Mouse (Mus musculus): ENCODE data around the gene Zfp790. TPM values are rescaled to one million over a fixed set of nuclear protein-coding genes. Genes with fewer than 3 reads are reported as not detected.

Zfp790 gene
- polyA plus RNA-seq, 1 experiment from 2014 or later, result 18.1 TPM

GRCm38 (mm10) chr7:29792906-29793305, 23.0 kb upstream of the Zfp790 start:
- Histone ChIP-seq H3K9ac (no peak overlapping the region), H3K9me3 (peaks cover 17% of the 10 kb centered on the region), H3K4me2 (no peak overlapping the region), H3K4me3 (no peak overlapping the region), H3K4me1 (no peaks in the 10 kb centered on the region), H3K27me3 (peaks cover 9% of the 10 kb centered on the region), H3K36me3 (peaks cover 73% of the 10 kb centered on the region), H3K27ac (no peak overlapping the region)
- ATAC-seq (ENCODE audit: insufficient number of reproducible peaks, insufficient read depth, low FRiP score, low TSS enrichment, low read depth), result no peak
- 27% methylated on average over 27 of the region's 27 CpGs for WGBS

- Histone ChIP-seq H3K4me1 (no peaks in the 10 kb centered on the region), H3K4me3 (no peak overlapping the region), H3K27me3 (no peaks in the 10 kb centered on the region), H3K9me3 (no peaks in the 10 kb centered on the region), H3K27ac (no peak overlapping the region), H3K9ac (no peak overlapping the region), H3K36me3 (peaks cover 3% of the 10 kb centered on the region; the same call in 1 of the 2 replicates), H3K4me2 (no peak overlapping the region)
- ATAC-seq (ENCODE audit: insufficient number of reproducible peaks, insufficient read depth, low FRiP score, low TSS enrichment, low read depth), result no peak
- 83% methylated on average over 5 of the region's 5 CpGs for WGBS
Observed at GRCm38 (mm10) chr7:29807046-29807445, 8.9 kb upstream of the Zfp790 start.

GRCm38 (mm10) chr7:29812244-29812643, 3.7 kb upstream of the Zfp790 start:
- Histone ChIP-seq H3K4me2 (no peak overlapping the region), H3K27ac (no peak overlapping the region), H3K4me1 (peaks cover 17% of the 10 kb centered on the region), H3K27me3 (no peaks in the 10 kb centered on the region), H3K9ac (no peak overlapping the region), H3K9me3 (no peaks in the 10 kb centered on the region), H3K36me3 (peaks cover 3% of the 10 kb centered on the region; the same call in 1 of the 2 replicates), H3K4me3 (no peak overlapping the region)
- whole genome bisulfite sequencing, result 88% methylated on average over 1 of the region's 1 CpGs
- ATAC-seq (ENCODE audit: insufficient number of reproducible peaks, insufficient read depth, low FRiP score, low TSS enrichment, low read depth), result no peak

- Histone ChIP-seq H3K27me3 (no peaks in the 10 kb centered on the region), H3K9me3 (no peaks in the 10 kb centered on the region), H3K27ac (no peak overlapping the region), H3K9ac (no peak overlapping the region), H3K4me3 (no peak overlapping the region; the same call in 1 of the 2 replicates), H3K36me3 (peaks cover 6% of the 10 kb centered on the region; the same call in 1 of the 2 replicates), H3K4me2 (peak overlapping the region; percentile 83), H3K4me1 (peaks cover 35% of the 10 kb centered on the region)
- ATAC-seq (ENCODE audit: insufficient number of reproducible peaks, insufficient read depth, low FRiP score, low TSS enrichment, low read depth), result no peak
- WGBS, result 94% methylated on average over 2 of the region's 2 CpGs
Observed at GRCm38 (mm10) chr7:29814381-29814780, 1.5 kb upstream of the Zfp790 start.

- Histone ChIP-seq H3K4me1 (peaks cover 37% of the 10 kb centered on the region), H3K9me3 (no peaks in the 10 kb centered on the region), H3K36me3 (peaks cover 6% of the 10 kb centered on the region; the same call in 1 of the 2 replicates), H3K27ac (peak overlapping the region; percentile 48; the same call in 1 of the 2 replicates), H3K4me2 (peak overlapping the region; percentile 83), H3K9ac (peak overlapping the region; percentile 77), H3K4me3 (peak overlapping the region; percentile 67), H3K27me3 (no peaks in the 10 kb centered on the region)
- 0 out of 2 replicates have a peak, but pooled peaks have one; percentile 46 for ATAC-seq (ENCODE audit: insufficient number of reproducible peaks, insufficient read depth, low FRiP score, low TSS enrichment, low read depth)
- 2% methylated on average over 12 of the region's 12 CpGs for WGBS
Observed at GRCm38 (mm10) chr7:29815061-29815784, 691 bp upstream of the Zfp790 start.

GRCm38 (mm10) chr7:29818619-29819254, 2.8 kb downstream of the Zfp790 start:
- H3K27ac ChIP-seq, result no peak overlapping the region
- peaks cover 37% of the 10 kb centered on the region for H3K4me1 ChIP-seq
- ATAC-seq (ENCODE audit: insufficient number of reproducible peaks, insufficient read depth, low FRiP score, low TSS enrichment, low read depth), result no peak; the same call in 1 of the 2 replicates
- H3K36me3 ChIP-seq, result peaks cover 34% of the 10 kb centered on the region
- peak overlapping the region; percentile 78 for H3K9ac ChIP-seq
- H3K9me3 ChIP-seq, result no peaks in the 10 kb centered on the region
- H3K4me3 ChIP-seq, result peak overlapping the region; percentile 65
- no peaks in the 10 kb centered on the region for H3K27me3 ChIP-seq
- peak overlapping the region; percentile 82 for H3K4me2 ChIP-seq
- 3% methylated on average over 12 of the region's 12 CpGs for WGBS

- ATAC-seq (ENCODE audit: insufficient number of reproducible peaks, insufficient read depth, low FRiP score, low TSS enrichment, low read depth), result no peak
- Histone ChIP-seq H3K9ac (no peak overlapping the region), H3K27me3 (no peaks in the 10 kb centered on the region), H3K4me1 (no peaks in the 10 kb centered on the region), H3K4me3 (no peak overlapping the region), H3K9me3 (no peaks in the 10 kb centered on the region), H3K36me3 (peaks cover 87% of the 10 kb centered on the region), H3K4me2 (no peak overlapping the region), H3K27ac (no peak overlapping the region)
- 93% methylated on average over 12 of the region's 12 CpGs for WGBS
Observed at GRCm38 (mm10) chr7:29828001-29828400, 12.1 kb downstream of the Zfp790 start.

GRCm38 (mm10) chr7:29829804-29830203, 13.9 kb downstream of the Zfp790 start:
- 94% methylated on average over 12 of the region's 12 CpGs for WGBS
- H3K4me3 ChIP-seq, result no peak overlapping the region
- H3K27me3 ChIP-seq, result no peaks in the 10 kb centered on the region
- no peak for ATAC-seq (ENCODE audit: insufficient number of reproducible peaks, insufficient read depth, low FRiP score, low TSS enrichment, low read depth)
- H3K4me2 ChIP-seq, result no peak overlapping the region
- peaks cover 87% of the 10 kb centered on the region for H3K36me3 ChIP-seq
- no peak overlapping the region for H3K9ac ChIP-seq
- H3K9me3 ChIP-seq, result no peaks in the 10 kb centered on the region
- H3K4me1 ChIP-seq, result no peaks in the 10 kb centered on the region
- no peak overlapping the region for H3K27ac ChIP-seq

- Histone ChIP-seq H3K36me3 (peaks cover 25% of the 10 kb centered on the region), H3K9ac (no peak overlapping the region), H3K27ac (no peak overlapping the region), H3K9me3 (no peaks in the 10 kb centered on the region), H3K4me2 (no peak overlapping the region), H3K4me3 (no peak overlapping the region), H3K4me1 (no peaks in the 10 kb centered on the region), H3K27me3 (no peaks in the 10 kb centered on the region)
- WGBS, result 79% methylated on average over 1 of the region's 1 CpGs
- ATAC-seq (ENCODE audit: insufficient number of reproducible peaks, insufficient read depth, low FRiP score, low TSS enrichment, low read depth), result no peak
Observed at GRCm38 (mm10) chr7:29836816-29837215, 20.9 kb downstream of the Zfp790 start.

GRCm38 (mm10) chr7:29839256-29839655, 23.3 kb downstream of the Zfp790 start:
- no peak overlapping the region for H3K9ac ChIP-seq
- H3K4me3 ChIP-seq, result no peak overlapping the region
- H3K27me3 ChIP-seq, result no peaks in the 10 kb centered on the region
- no peak overlapping the region for H3K27ac ChIP-seq
- H3K9me3 ChIP-seq, result no peaks in the 10 kb centered on the region
- no peak overlapping the region for H3K4me2 ChIP-seq
- H3K4me1 ChIP-seq, result no peaks in the 10 kb centered on the region
- peaks cover 13% of the 10 kb centered on the region for H3K36me3 ChIP-seq
- WGBS, result 86% methylated on average over 3 of the region's 3 CpGs
- no peak for ATAC-seq (ENCODE audit: insufficient number of reproducible peaks, insufficient read depth, low FRiP score, low TSS enrichment, low read depth)

GRCm38 (mm10) chr7:29842105-29842504, 26.2 kb downstream of the Zfp790 start:
- no peak overlapping the region for H3K27ac ChIP-seq
- no peak overlapping the region for H3K4me3 ChIP-seq
- 67% methylated on average over 1 of the region's 1 CpGs for WGBS
- ATAC-seq (ENCODE audit: insufficient number of reproducible peaks, insufficient read depth, low FRiP score, low TSS enrichment, low read depth), result no peak
- H3K4me1 ChIP-seq, result no peaks in the 10 kb centered on the region
- H3K4me2 ChIP-seq, result no peak overlapping the region
- H3K9me3 ChIP-seq, result no peaks in the 10 kb centered on the region
- no peak overlapping the region for H3K9ac ChIP-seq
- no peaks in the 10 kb centered on the region for H3K27me3 ChIP-seq
- H3K36me3 ChIP-seq, result peaks cover 36% of the 10 kb centered on the region

- H3K36me3 ChIP-seq, result peaks cover 56% of the 10 kb centered on the region
- no peaks in the 10 kb centered on the region for H3K27me3 ChIP-seq
- no peak overlapping the region for H3K9ac ChIP-seq
- H3K4me2 ChIP-seq, result no peak overlapping the region
- H3K9me3 ChIP-seq, result no peaks in the 10 kb centered on the region
- ATAC-seq (ENCODE audit: insufficient number of reproducible peaks, insufficient read depth, low FRiP score, low TSS enrichment, low read depth), result no peak
- no peak overlapping the region for H3K27ac ChIP-seq
- H3K4me3 ChIP-seq, result no peak overlapping the region
- WGBS, result 63% methylated on average over 5 of the region's 5 CpGs
- H3K4me1 ChIP-seq, result no peaks in the 10 kb centered on the region
Observed at GRCm38 (mm10) chr7:29844616-29845015, 28.7 kb downstream of the Zfp790 start.
